Mouse (Mus musculus): Measurements from ENCODE around the gene Ugt1a2. TPM values are rescaled to one million over a fixed set of nuclear protein-coding genes. Genes with fewer than 3 reads are reported as not detected.

The Ugt1a2 gene
- polyA plus RNA-seq, 1 experiment from 2014 or later, result not detected

GRCm38 (mm10) chr1:88212341-88213045, 12.1 kb downstream of the Ugt1a2 start:
- DNase-seq (ENCODE audit: low spot score), result peak; percentile 25
- H3K4me3 ChIP-seq, result no peak overlapping the region
- peaks cover 3% of the 10 kb centered on the region for H3K9me3 ChIP-seq (replicated peaks)
- H3K4me1 ChIP-seq, result no peaks in the 10 kb centered on the region
- no peaks in the 10 kb centered on the region for H3K36me3 ChIP-seq
- 0 out of 2 replicates have a peak, but pooled peaks cover 1% of the 10 kb centered on the region for H3K27me3 ChIP-seq (ENCODE audit: low read depth, poor library complexity, severe bottlenecking)
- no peak overlapping the region for H3K27ac ChIP-seq (replicated peaks)
- 64% methylated on average over 8 of the region's 8 CpGs for WGBS

GRCm38 (mm10) chr1:88213061-88213460, 12.7 kb downstream of the Ugt1a2 start:
- Histone ChIP-seq H3K4me3 (no peak overlapping the region), H3K27me3 (ENCODE audit: low read depth, poor library complexity, severe bottlenecking) (no peaks in the 10 kb centered on the region), H3K36me3 (no peaks in the 10 kb centered on the region), H3K27ac (replicated peaks) (no peak overlapping the region), H3K9me3 (replicated peaks) (peaks cover 3% of the 10 kb centered on the region), H3K4me1 (no peaks in the 10 kb centered on the region)
- DNase-seq (ENCODE audit: low spot score), result no peak
- WGBS, result 81% methylated on average over 1 of the region's 1 CpGs

- H3K27me3 ChIP-seq (ENCODE audit: low read depth, poor library complexity, severe bottlenecking), result no peaks in the 10 kb centered on the region
- peak; percentile 21 for DNase-seq (ENCODE audit: low spot score)
- 84% methylated on average over 2 of the region's 2 CpGs for WGBS
Measured at GRCm38 (mm10) chr1:88213766-88214461, 13.5 kb downstream of the Ugt1a2 start.

GRCm38 (mm10) chr1:88214462-88214952, 14.1 kb downstream of the Ugt1a2 start:
- Histone ChIP-seq H3K9me3 (replicated peaks) (peaks cover 3% of the 10 kb centered on the region), H3K36me3 (no peaks in the 10 kb centered on the region), H3K27me3 (ENCODE audit: low read depth, poor library complexity, severe bottlenecking) (no peaks in the 10 kb centered on the region), H3K4me1 (no peaks in the 10 kb centered on the region), H3K27ac (replicated peaks) (no peak overlapping the region), H3K4me3 (no peak overlapping the region)
- 82% methylated on average over 2 of the region's 2 CpGs for WGBS
- peak; percentile 15 for DNase-seq (ENCODE audit: low spot score)

More at GRCm38 (mm10) chr1:88213766-88214461, 13.5 kb downstream of the Ugt1a2 start:
- H3K4me3 ChIP-seq, result no peak overlapping the region
- H3K9me3 ChIP-seq (replicated peaks), result peaks cover 3% of the 10 kb centered on the region
- no peaks in the 10 kb centered on the region for H3K4me1 ChIP-seq
- no peak overlapping the region for H3K27ac ChIP-seq (replicated peaks)
- no peaks in the 10 kb centered on the region for H3K36me3 ChIP-seq

- WGBS, result 72% methylated on average over 10 of the region's 10 CpGs
Measured at GRCm38 (mm10) chr1:88215466-88216380, 15.3 kb downstream of the Ugt1a2 start.

GRCm38 (mm10) chr1:88216551-88216950, 16.1 kb downstream of the Ugt1a2 start:
- WGBS, result 57% methylated on average over 2 of the region's 2 CpGs
- H3K4me3 ChIP-seq, result no peak overlapping the region
- H3K4me1 ChIP-seq, result no peaks in the 10 kb centered on the region
- DNase-seq (ENCODE audit: low spot score), result peak; percentile 15
- no peaks in the 10 kb centered on the region for H3K27me3 ChIP-seq (ENCODE audit: low read depth, poor library complexity, severe bottlenecking)
- no peaks in the 10 kb centered on the region; the same call in 1 of the 2 replicates for H3K9me3 ChIP-seq (replicated peaks)
- H3K27ac ChIP-seq (replicated peaks), result no peak overlapping the region
- no peaks in the 10 kb centered on the region for H3K36me3 ChIP-seq

More at GRCm38 (mm10) chr1:88215466-88216380, 15.3 kb downstream of the Ugt1a2 start:
- no peaks in the 10 kb centered on the region; the same call in 1 of the 2 replicates for H3K9me3 ChIP-seq (replicated peaks)
- no peaks in the 10 kb centered on the region for H3K36me3 ChIP-seq
- peak; percentile 21 for DNase-seq (ENCODE audit: low spot score)
- H3K4me1 ChIP-seq, result no peaks in the 10 kb centered on the region
- H3K27ac ChIP-seq (replicated peaks), result no peak overlapping the region
- no peak overlapping the region for H3K4me3 ChIP-seq
- H3K27me3 ChIP-seq (ENCODE audit: low read depth, poor library complexity, severe bottlenecking), result no peaks in the 10 kb centered on the region

- Histone ChIP-seq H3K36me3 (no peaks in the 10 kb centered on the region), H3K4me3 (no peak overlapping the region), H3K9me3 (replicated peaks) (no peaks in the 10 kb centered on the region; the same call in 1 of the 2 replicates), H3K27ac (replicated peaks) (no peak overlapping the region), H3K4me1 (no peaks in the 10 kb centered on the region), H3K27me3 (ENCODE audit: low read depth, poor library complexity, severe bottlenecking) (no peaks in the 10 kb centered on the region)
- peak; percentile 16 for DNase-seq (ENCODE audit: low spot score)
- 68% methylated on average over 2 of the region's 2 CpGs for WGBS
Measured at GRCm38 (mm10) chr1:88217144-88217543, 16.7 kb downstream of the Ugt1a2 start.

GRCm38 (mm10) chr1:88217576-88217975, 17.2 kb downstream of the Ugt1a2 start:
- Histone ChIP-seq H3K4me3 (no peak overlapping the region), H3K27ac (replicated peaks) (no peak overlapping the region), H3K27me3 (ENCODE audit: low read depth, poor library complexity, severe bottlenecking) (no peaks in the 10 kb centered on the region), H3K9me3 (replicated peaks) (no peaks in the 10 kb centered on the region; the same call in 1 of the 2 replicates), H3K4me1 (no peaks in the 10 kb centered on the region), H3K36me3 (no peaks in the 10 kb centered on the region)
- WGBS, result 43% methylated on average over 3 of the region's 3 CpGs
- DNase-seq (ENCODE audit: low spot score), result no peak

GRCm38 (mm10) chr1:88218051-88218450, 17.6 kb downstream of the Ugt1a2 start:
- no peaks in the 10 kb centered on the region for H3K36me3 ChIP-seq
- no peak overlapping the region for H3K4me3 ChIP-seq
- peak; percentile 20 for DNase-seq (ENCODE audit: low spot score)
- no peaks in the 10 kb centered on the region; the same call in 1 of the 2 replicates for H3K9me3 ChIP-seq (replicated peaks)
- no peaks in the 10 kb centered on the region for H3K4me1 ChIP-seq
- H3K27me3 ChIP-seq (ENCODE audit: low read depth, poor library complexity, severe bottlenecking), result no peaks in the 10 kb centered on the region
- WGBS, result 76% methylated on average over 9 of the region's 9 CpGs
- no peak overlapping the region for H3K27ac ChIP-seq (replicated peaks)

GRCm38 (mm10) chr1:88218591-88218990, 18.2 kb downstream of the Ugt1a2 start:
- DNase-seq (ENCODE audit: low spot score), result peak; percentile 15
- no peak overlapping the region for H3K27ac ChIP-seq (replicated peaks)
- no peaks in the 10 kb centered on the region for H3K27me3 ChIP-seq (ENCODE audit: low read depth, poor library complexity, severe bottlenecking)
- H3K36me3 ChIP-seq, result no peaks in the 10 kb centered on the region
- no peaks in the 10 kb centered on the region for H3K4me1 ChIP-seq
- 52% methylated on average over 4 of the region's 4 CpGs for WGBS
- H3K4me3 ChIP-seq, result no peak overlapping the region
- H3K9me3 ChIP-seq (replicated peaks), result no peaks in the 10 kb centered on the region; the same call in 1 of the 2 replicates

- no peaks in the 10 kb centered on the region; the same call in 1 of the 2 replicates for H3K9me3 ChIP-seq (replicated peaks)
- H3K4me3 ChIP-seq, result no peak overlapping the region
- no peaks in the 10 kb centered on the region for H3K4me1 ChIP-seq
- H3K27ac ChIP-seq (replicated peaks), result no peak overlapping the region
- 17% methylated on average over 1 of the region's 1 CpGs for WGBS
- no peak for DNase-seq (ENCODE audit: low spot score)
- no peaks in the 10 kb centered on the region for H3K27me3 ChIP-seq (ENCODE audit: low read depth, poor library complexity, severe bottlenecking)
- no peaks in the 10 kb centered on the region for H3K36me3 ChIP-seq
Measured at GRCm38 (mm10) chr1:88219054-88219453, 18.7 kb downstream of the Ugt1a2 start.

GRCm38 (mm10) chr1:88220336-88220735, 19.9 kb downstream of the Ugt1a2 start:
- peak; percentile 18 for DNase-seq (ENCODE audit: low spot score)

More at GRCm38 (mm10) chr1:88220336-88220735, 19.9 kb downstream of the Ugt1a2 start:
- Histone ChIP-seq H3K27me3 (ENCODE audit: low read depth, poor library complexity, severe bottlenecking) (no peaks in the 10 kb centered on the region), H3K27ac (replicated peaks) (no peak overlapping the region), H3K9me3 (replicated peaks) (peaks cover 2% of the 10 kb centered on the region), H3K4me3 (no peak overlapping the region), H3K4me1 (no peaks in the 10 kb centered on the region), H3K36me3 (no peaks in the 10 kb centered on the region)
